Mouse (Mus musculus): ENCODE measurements around the gene Fxyd1. TPM values are rescaled to one million over a fixed set of nuclear protein-coding genes. Genes with fewer than 3 reads are reported as not detected.

Fxyd1 gene
- polyA plus RNA-seq, 1 experiment from 2014 or later, result not detected

- H3K27me3 ChIP-seq, result peaks cover 4% of the 10 kb centered on the region
- in situ Hi-C loops (cut with MboI; ENCODE audit: low pct_unique_long_range_greater_than_20kb), result loop anchor here (10.0 kb wide), 1 partner anchor 205 kb away; the partner anchor contains the start of gene Cd22
- no peak for TF ChIP-seq CTCF (IDR thresholded peaks at IDR 0.05)
- ChIA-PET CTCF (interaction anchor here (1.0 to 1.3 kb wide), 2 partner anchors 9 to 10 kb away, joined by 3 read pairs; no protein-coding TSS in a partner anchor), POLR2A (no interaction called here)
- ATAC-seq (no peak), DNase-seq (ENCODE audit: low read depth, low spot score) (no peak)
Observed at GRCm38 (mm10) chr7:31089721-31090120, 32.7 kb upstream of the Fxyd1 start.

GRCm38 (mm10) chr7:31088206-31088605, 31.2 kb upstream of the Fxyd1 start:
- no peaks in the 10 kb centered on the region for H3K27me3 ChIP-seq
- POLR2A ChIA-PET, result interaction anchor here (0.6 kb wide), 1 partner anchor 714 kb away, joined by 4 read pairs; no protein-coding TSS in a partner anchor
- no peak for TF ChIP-seq CTCF (IDR thresholded peaks at IDR 0.05)
- DNase-seq (ENCODE audit: low read depth, low spot score) (no peak), ATAC-seq (no peak)
- in situ Hi-C loops (cut with MboI; ENCODE audit: low pct_unique_long_range_greater_than_20kb), result no loop called here
- CTCF ChIA-PET, result interaction anchor here (0.8 to 2.1 kb wide), 2 partner anchors 10 to 17 kb away, joined by 3 to 6 read pairs; no protein-coding TSS in a partner anchor

GRCm38 (mm10) chr7:31087262-31087661, 30.3 kb upstream of the Fxyd1 start:
- no peak for TF ChIP-seq CTCF (IDR thresholded peaks at IDR 0.05)
- in situ Hi-C loops (cut with MboI; ENCODE audit: low pct_unique_long_range_greater_than_20kb), result no loop called here
- ChIA-PET CTCF (interaction anchor here (0.8 to 2.1 kb wide), 2 partner anchors 9 to 18 kb away, joined by 3 to 6 read pairs; no protein-coding TSS in a partner anchor), POLR2A (interaction anchor here (0.8 kb wide), 1 partner anchor 246 kb away, joined by 4 read pairs; no protein-coding TSS in a partner anchor)
- ATAC-seq (no peak), DNase-seq (ENCODE audit: low read depth, low spot score) (no peak)
- no peaks in the 10 kb centered on the region for H3K27me3 ChIP-seq

GRCm38 (mm10) chr7:31086175-31086755, 29.3 kb upstream of the Fxyd1 start:
- no peak for ATAC-seq
- in situ Hi-C loops (cut with MboI; ENCODE audit: low pct_unique_long_range_greater_than_20kb), result no loop called here
- no peaks in the 10 kb centered on the region for H3K27me3 ChIP-seq
- TF ChIP-seq CTCF (IDR thresholded peaks at IDR 0.05), result no peak
- POLR2A ChIA-PET, result interaction anchor here (0.6 kb wide), 1 partner anchor 21 kb away, joined by 3 read pairs; no protein-coding TSS in a partner anchor
- CTCF ChIA-PET, result interaction anchor here (2.1 kb wide), 1 partner anchor 8 kb away, joined by 6 read pairs; no protein-coding TSS in a partner anchor
- no peak for DNase-seq (ENCODE audit: low read depth, low spot score)

GRCm38 (mm10) chr7:31085171-31085570, 28.2 kb upstream of the Fxyd1 start:
- in situ Hi-C loops (cut with MboI; ENCODE audit: low pct_unique_long_range_greater_than_20kb), result no loop called here
- H3K27me3 ChIP-seq, result no peaks in the 10 kb centered on the region
- peak; percentile 38 for ATAC-seq
- peak; percentile 57 for DNase-seq (ENCODE audit: low read depth, low spot score)
- TF ChIP-seq CTCF (IDR thresholded peaks at IDR 0.05), result no peak
- ChIA-PET CTCF (no interaction called here), POLR2A (no interaction called here)

- CTCF ChIA-PET, result no interaction called here
- in situ Hi-C loops (cut with MboI; ENCODE audit: low pct_unique_long_range_greater_than_20kb), result no loop called here
- no peak for ATAC-seq
Observed at GRCm38 (mm10) chr7:31084140-31084539, 27.1 kb upstream of the Fxyd1 start.

GRCm38 (mm10) chr7:31082831-31083588, 26.0 kb upstream of the Fxyd1 start:
- no peaks in the 10 kb centered on the region for H3K27me3 ChIP-seq
- ChIA-PET POLR2A (no interaction called here), CTCF (no interaction called here)
- ATAC-seq (peak; percentile 23), DNase-seq (ENCODE audit: low read depth, low spot score) (no peak)
- in situ Hi-C loops (cut with MboI; ENCODE audit: low pct_unique_long_range_greater_than_20kb), result no loop called here
- no peak for TF ChIP-seq CTCF (IDR thresholded peaks at IDR 0.05)

More at GRCm38 (mm10) chr7:31084140-31084539, 27.1 kb upstream of the Fxyd1 start:
- no peak for DNase-seq (ENCODE audit: low read depth, low spot score)
- POLR2A ChIA-PET, result no interaction called here
- TF ChIP-seq CTCF (IDR thresholded peaks at IDR 0.05), result no peak
- no peaks in the 10 kb centered on the region for H3K27me3 ChIP-seq

- ChIA-PET CTCF (no interaction called here), POLR2A (no interaction called here)
- in situ Hi-C loops (cut with MboI; ENCODE audit: low pct_unique_long_range_greater_than_20kb), result no loop called here
- TF ChIP-seq CTCF (IDR thresholded peaks at IDR 0.05), result no peak
- H3K27me3 ChIP-seq, result no peaks in the 10 kb centered on the region
- DNase-seq (ENCODE audit: low read depth, low spot score) (no peak), ATAC-seq (no peak)
Observed at GRCm38 (mm10) chr7:31082106-31082505, 25.1 kb upstream of the Fxyd1 start.

GRCm38 (mm10) chr7:31081106-31081505, 24.1 kb upstream of the Fxyd1 start:
- CTCF ChIA-PET, result interaction anchor here (1.0 to 1.6 kb wide), 2 partner anchors 14 to 17 kb away, joined by 3 to 7 read pairs; no protein-coding TSS in a partner anchor
- POLR2A ChIA-PET, result no interaction called here
- H3K27me3 ChIP-seq, result no peaks in the 10 kb centered on the region
- ATAC-seq (no peak), DNase-seq (ENCODE audit: low read depth, low spot score) (no peak)
- in situ Hi-C loops (cut with MboI; ENCODE audit: low pct_unique_long_range_greater_than_20kb), result no loop called here
- TF ChIP-seq CTCF (IDR thresholded peaks at IDR 0.05), result no peak

- CTCF ChIA-PET, result interaction anchor here (0.9 to 1.6 kb wide), 3 partner anchors 9 to 17 kb away, joined by 3 to 7 read pairs (median 3); no protein-coding TSS in a partner anchor
- H3K27me3 ChIP-seq, result no peaks in the 10 kb centered on the region
- POLR2A ChIA-PET, result no interaction called here
- TF ChIP-seq CTCF (IDR thresholded peaks at IDR 0.05), result no peak
- in situ Hi-C loops (cut with MboI; ENCODE audit: low pct_unique_long_range_greater_than_20kb), result no loop called here
- DNase-seq (ENCODE audit: low read depth, low spot score), result no peak
- ATAC-seq, result no peak
Observed at GRCm38 (mm10) chr7:31080611-31081010, 23.6 kb upstream of the Fxyd1 start.

GRCm38 (mm10) chr7:31079670-31080069, 22.7 kb upstream of the Fxyd1 start:
- no peaks in the 10 kb centered on the region for H3K27me3 ChIP-seq
- DNase-seq (ENCODE audit: low read depth, low spot score) (no peak), ATAC-seq (no peak)
- no peak for TF ChIP-seq CTCF (IDR thresholded peaks at IDR 0.05)
- CTCF ChIA-PET, result interaction anchor here (0.9 to 1.6 kb wide), 2 partner anchors 10 to 18 kb away, joined by 3 to 7 read pairs; no protein-coding TSS in a partner anchor
- in situ Hi-C loops (cut with MboI; ENCODE audit: low pct_unique_long_range_greater_than_20kb), result no loop called here
- POLR2A ChIA-PET, result no interaction called here

Measured in Patski (cell line).